Mouse (Mus musculus) T-helper 2 cell (primary cell): ENCODE measurements around the gene Ak4.

Source experiments
- in situ Hi-C: fragments of 300-600 bp; cut with MboI, MseI; formaldehyde crosslinking; loops from one replicate; pipeline ENCODE4 v1.15.1; 2025; ENCODE audit warnings: high pct_unique_total_duplicates

Ak4 gene

GRCm38 (mm10) chr4:101510111-101510903, 91.2 kb downstream of the Ak4 start:
- in situ Hi-C loops, result no loop called here

- in situ Hi-C loops, result no loop called here
Observed at GRCm38 (mm10) chr4:101510904-101511210, 91.8 kb downstream of the Ak4 start.

GRCm38 (mm10) chr4:101511768-101512521, 92.9 kb downstream of the Ak4 start:
- in situ Hi-C loops, result no loop called here

- in situ Hi-C loops, result no loop called here
Observed at GRCm38 (mm10) chr4:101513251-101513650, 94.2 kb downstream of the Ak4 start.

GRCm38 (mm10) chr4:101515853-101516252, 96.8 kb downstream of the Ak4 start:
- in situ Hi-C loops, result no loop called here
